In genomic region chr14:61042291-61042690, GRCm38 (mm10) we compare ENCODE assay signal across 25 mouse cellular contexts. TPM values are rescaled to one million over a fixed set of nuclear protein-coding genes. Genes with fewer than 3 reads are reported as not detected.
A peak's percentile ranks its signal among the peaks of the same experiment; 100 is the strongest.
DNase-seq lines count a peak whose midpoint lies in the region; ATAC-seq lines count a peak whose summit lies in the region.
"Had no signal": no experiment of that assay in that cellular context is flagged by ENCODE, and none has a peak within 500 bp of the region (broad histone marks: within the 10 kb centered on the region; RNA-seq: fewer than 3 reads in every experiment).

No protein-coding gene starts in this region.

- 29% methylated on average over 3 of the region's 3 CpGs for WGBS in forebrain, embryonic 12.5 days
- 19% methylated on average over 3 of the region's 3 CpGs for WGBS in forebrain, embryonic 11.5 days
- WGBS in liver, embryonic 12.5 days (ENCODE audit: insufficient replicate concordance), result 44% methylated on average over 3 of the region's 3 CpGs
- WGBS in embryonic facial prominence, embryonic 14.5 days, result 50% methylated on average over 3 of the region's 3 CpGs

- H3K9me3 ChIP-seq in forebrain, embryonic 12.5 days, result no peaks in the 10 kb centered on the region
- no peaks in the 10 kb centered on the region for H3K9me3 ChIP-seq in forebrain, embryonic 11.5 days (ENCODE audit: control insufficient read depth, low read length)
- H3K9me3 ChIP-seq in liver, embryonic 12.5 days (replicated peaks), result no peaks in the 10 kb centered on the region
- H3K9me3 ChIP-seq in embryonic facial prominence, embryonic 14.5 days (ENCODE audit: control insufficient read depth, low read length), result no peaks in the 10 kb centered on the region
- H3K9me3 ChIP-seq: embryonic facial prominence, embryonic 12.5 days; hindbrain, embryonic 13.5 days; limb, embryonic 13.5 days; stomach, embryonic 15.5 days had no signal

- H3K4me3 ChIP-seq in forebrain, embryonic 12.5 days (replicated peaks), result no peak overlapping the region
- no peak overlapping the region for H3K4me3 ChIP-seq in forebrain, embryonic 11.5 days (ENCODE audit: low read depth, low read length)
- no peak overlapping the region for H3K4me3 ChIP-seq in liver, embryonic 12.5 days
- no peak overlapping the region for H3K4me3 ChIP-seq in embryonic facial prominence, embryonic 14.5 days (ENCODE audit: low read depth, low read length)
- H3K4me3 ChIP-seq: embryonic facial prominence, embryonic 12.5 days; erythroblast, embryonic 14.5 days; gastrocnemius, adult 2 months; hindbrain, embryonic 13.5 days; stomach, embryonic 15.5 days had no signal

- H3K36me3 ChIP-seq in forebrain, embryonic 12.5 days (replicated peaks), result no peaks in the 10 kb centered on the region
- H3K36me3 ChIP-seq in forebrain, embryonic 11.5 days (ENCODE audit: control insufficient read depth, insufficient read depth, low read length), result no peaks in the 10 kb centered on the region
- H3K36me3 ChIP-seq in liver, embryonic 12.5 days, result no peaks in the 10 kb centered on the region
- no peaks in the 10 kb centered on the region for H3K36me3 ChIP-seq in embryonic facial prominence, embryonic 14.5 days (ENCODE audit: control insufficient read depth, insufficient read depth, low read length)
- H3K36me3 ChIP-seq: embryonic facial prominence, embryonic 12.5 days; hindbrain, embryonic 13.5 days; limb, embryonic 13.5 days; stomach, embryonic 15.5 days had no signal

- ATAC-seq in forebrain, embryonic 12.5 days (ENCODE audit: low FRiP score), result no peak
- no peak for ATAC-seq in forebrain, embryonic 11.5 days (replicated peaks; ENCODE audit: low FRiP score)
- no peak for ATAC-seq in liver, embryonic 12.5 days
- ATAC-seq in embryonic facial prominence, embryonic 14.5 days (ENCODE audit: low read depth), result no peak
- ATAC-seq in megakaryocyte-erythroid progenitor cell, adult 5-6 weeks (replicated peaks; ENCODE audit: low FRiP score, low TSS enrichment, poor library complexity, severe bottlenecking), result no peak
- ATAC-seq: CD4-positive, CD25-positive, alpha-beta regulatory T cell, adult 4 months had no signal

- peaks cover 60% of the 10 kb centered on the region for H3K4me1 ChIP-seq in forebrain, embryonic 12.5 days
- H3K4me1 ChIP-seq in forebrain, embryonic 11.5 days (replicated peaks; ENCODE audit: control insufficient read depth, insufficient read depth, low read length), result peaks cover 12% of the 10 kb centered on the region
- peaks cover 6% of the 10 kb centered on the region; the same call in 1 of the 2 replicates for H3K4me1 ChIP-seq in liver, embryonic 12.5 days
- peaks cover 20% of the 10 kb centered on the region for H3K4me1 ChIP-seq in embryonic facial prominence, embryonic 14.5 days (ENCODE audit: control insufficient read depth, insufficient read depth, low read length)

- H3K4me2 ChIP-seq in forebrain, embryonic 12.5 days, result peak overlapping the region; percentile 29
- no peak overlapping the region for H3K4me2 ChIP-seq in forebrain, embryonic 11.5 days (ENCODE audit: low read depth, low read length, severe bottlenecking)
- H3K4me2 ChIP-seq in liver, embryonic 12.5 days, result no peak overlapping the region
- H3K4me2 ChIP-seq in embryonic facial prominence, embryonic 14.5 days (ENCODE audit: low read depth, low read length), result peak overlapping the region; percentile 10; the same call in 1 of the 2 replicates
- H3K4me2 ChIP-seq: stomach, embryonic 15.5 days had no signal

- no peak for DNase-seq in forebrain, embryonic 11.5 days (ENCODE audit: low spot score)
- DNase-seq in liver (no peak), ES-CJ7 (ENCODE audit: low read depth, low spot score) (peak; percentile 17)
- DNase-seq in embryonic facial prominence, embryonic 14.5 days (ENCODE audit: low spot score), result no peak
- DNase-seq in spleen, postnatal 4 days (ENCODE audit: low spot score in 2 of 2), result no peak
- DNase-seq: adrenal gland, postnatal 36 days; cerebellum, adult 11 months; cerebellum, adult 9-11 months; gastrocnemius, adult 2 months; kidney, adult 2 months; kidney, postnatal 14 days; layer of hippocampus, postnatal 36 days; lung, postnatal 4 days; right cerebral cortex, postnatal 4 days; thymus, postnatal 25 days had no signal

- peaks cover 35% of the 10 kb centered on the region for H3K27me3 ChIP-seq in forebrain, embryonic 12.5 days
- H3K27me3 ChIP-seq in forebrain, embryonic 11.5 days (ENCODE audit: control insufficient read depth, insufficient read depth, low read length), result peaks cover 2% of the 10 kb centered on the region; the same call in 1 of the 2 replicates
- H3K27me3 ChIP-seq in liver, embryonic 12.5 days (replicated peaks), result peaks cover 43% of the 10 kb centered on the region
- no peaks in the 10 kb centered on the region for H3K27me3 ChIP-seq in embryonic facial prominence, embryonic 14.5 days (replicated peaks; ENCODE audit: control insufficient read depth, insufficient read depth, low read length)
- H3K27me3 ChIP-seq: embryonic facial prominence, embryonic 12.5 days had no signal

- H3K27ac ChIP-seq in forebrain, embryonic 12.5 days, result no peak overlapping the region
- H3K27ac ChIP-seq in forebrain, embryonic 11.5 days (ENCODE audit: low read depth, low read length), result no peak overlapping the region
- H3K27ac ChIP-seq in liver, embryonic 12.5 days, result 0 out of 2 replicates have a peak overlapping the region, but pooled peaks have one; percentile 26
- no peak overlapping the region for H3K27ac ChIP-seq in embryonic facial prominence, embryonic 14.5 days (replicated peaks; ENCODE audit: low read depth, low read length)
- H3K27ac ChIP-seq: gastrocnemius, adult 2 months; hindbrain, embryonic 13.5 days; limb, embryonic 13.5 days; stomach, embryonic 15.5 days had no signal

- no peak overlapping the region for H3K9ac ChIP-seq in forebrain, embryonic 12.5 days
- H3K9ac ChIP-seq in forebrain, embryonic 11.5 days (ENCODE audit: low read length), result no peak overlapping the region
- no peak overlapping the region for H3K9ac ChIP-seq in liver, embryonic 12.5 days
- no peak overlapping the region for H3K9ac ChIP-seq in embryonic facial prominence, embryonic 14.5 days (ENCODE audit: low read depth, low read length)
- H3K9ac ChIP-seq: embryonic facial prominence, embryonic 12.5 days; hindbrain, embryonic 13.5 days; limb, embryonic 13.5 days; stomach, embryonic 15.5 days had no signal

RNA-seq across cellular contexts. Expression of gene Tnfrsf19, which starts 4.0 kb away (rescaled TPM):
- polyA plus RNA-seq in forebrain, embryonic 12.5 days (2016; fragmentation: Nextera tagmentation; extraction: Ambion mirVana), result 92.5 and 118 TPM in 2 replicates
- polyA plus RNA-seq in forebrain, embryonic 11.5 days (2014; fragmentation: Nextera tagmentation; extraction: Ambion mirVana), result 127 and 138 TPM in 2 replicates
- polyA plus RNA-seq in liver, embryonic 12.5 days (2016; fragmentation: Nextera tagmentation; extraction: Ambion mirVana), result 6.2 and 6.7 TPM in 2 replicates
- polyA plus RNA-seq in embryonic facial prominence, embryonic 14.5 days (2014; fragmentation: Nextera tagmentation; extraction: Ambion mirVana), result 94.1 and 99.9 TPM in 2 replicates
- 1.7 TPM in 1 of 2 replicates, not detected in the other for total RNA-seq in megakaryocyte-erythroid progenitor cell, adult 5-6 weeks (2014; fragmentation: Nextera tagmentation)
- 0.89 TPM in 1 of 2 replicates, not detected in the other for total RNA-seq in megakaryocyte-erythroid progenitor cell, adult 5-6 weeks (2017)
- total RNA-seq: common myeloid progenitor, adult 5-6 weeks had no signal
- polyA plus RNA-seq: CD4-positive, CD25-positive, alpha-beta regulatory T cell, adult 4 months; erythroblast, embryonic 14.5 days had no signal

Comparison
In these comparisons a context has a peak if more than half of its experiments do, and no peak if none do; other contexts are left out.
1. H3K4me2 ChIP-seq: peak in forebrain, embryonic 12.5 days (single experiment) and embryonic facial prominence, embryonic 14.5 days (single experiment); none in forebrain, embryonic 11.5 days (single experiment) and liver, embryonic 12.5 days (single experiment).
2. RNA of gene Tnfrsf19, which starts 4.0 kb away (polyA plus RNA-seq): 127 to 138 TPM in forebrain, embryonic 11.5 days, 92.5 to 118 TPM in forebrain, embryonic 12.5 days and 94.1 to 99.9 TPM in embryonic facial prominence, embryonic 14.5 days; 6.2 to 6.7 TPM in liver, embryonic 12.5 days; every median in the first group is over 10 times any median in the second.